Mouse (Mus musculus) urinary bladder, postnatal 10 days (tissue): ENCODE data around the gene Srsf7.

Experiments
- DNase-seq: peaks from one replicate; pipeline ENCODE4 v3.0.0; 2022; ENCODE audit warnings: low spot score

Gene Srsf7

DNA sequence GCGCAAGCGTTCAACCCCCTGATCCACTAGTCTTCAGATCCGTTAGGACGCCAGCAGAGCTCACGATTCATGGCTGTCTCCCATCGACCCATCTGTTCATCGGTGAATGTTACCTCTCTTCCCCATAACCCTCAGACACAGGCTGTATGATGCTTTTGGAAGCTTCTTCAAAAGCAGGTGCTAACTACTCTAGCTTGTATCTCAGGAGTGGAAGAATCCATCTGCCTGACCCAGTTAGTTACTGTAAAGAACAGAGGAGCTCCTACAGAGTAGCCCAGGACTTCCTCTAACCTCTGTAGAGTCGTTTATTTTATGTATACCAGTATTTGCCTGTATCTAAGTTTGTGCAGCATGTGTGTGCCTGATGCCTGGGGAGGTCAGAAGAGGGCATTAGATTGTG lies 50.2 kb downstream of the Srsf7 start:
- DNase-seq: no peak

DNA sequence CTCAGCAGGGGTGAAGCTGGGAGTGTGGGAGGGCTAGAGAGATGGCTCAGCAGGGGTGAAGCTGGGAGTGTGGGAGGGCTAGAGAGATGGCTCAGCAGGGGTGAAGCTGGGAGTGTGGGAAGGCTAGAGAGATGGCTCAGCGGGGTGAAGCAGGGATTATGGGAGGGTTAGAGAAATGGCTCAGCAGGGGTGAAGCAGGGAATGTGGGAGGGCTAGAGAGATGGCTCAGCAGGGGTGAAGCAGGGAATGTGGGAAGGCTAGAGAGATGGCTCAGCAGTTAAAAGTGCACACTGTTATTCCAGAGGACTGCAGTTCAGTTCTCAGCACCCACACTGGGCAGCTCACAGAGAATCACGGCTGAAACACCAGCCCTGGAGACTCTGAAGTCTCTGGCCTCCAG lies 53.5 kb downstream of the Srsf7 start:
- DNase-seq: no peak

DNA sequence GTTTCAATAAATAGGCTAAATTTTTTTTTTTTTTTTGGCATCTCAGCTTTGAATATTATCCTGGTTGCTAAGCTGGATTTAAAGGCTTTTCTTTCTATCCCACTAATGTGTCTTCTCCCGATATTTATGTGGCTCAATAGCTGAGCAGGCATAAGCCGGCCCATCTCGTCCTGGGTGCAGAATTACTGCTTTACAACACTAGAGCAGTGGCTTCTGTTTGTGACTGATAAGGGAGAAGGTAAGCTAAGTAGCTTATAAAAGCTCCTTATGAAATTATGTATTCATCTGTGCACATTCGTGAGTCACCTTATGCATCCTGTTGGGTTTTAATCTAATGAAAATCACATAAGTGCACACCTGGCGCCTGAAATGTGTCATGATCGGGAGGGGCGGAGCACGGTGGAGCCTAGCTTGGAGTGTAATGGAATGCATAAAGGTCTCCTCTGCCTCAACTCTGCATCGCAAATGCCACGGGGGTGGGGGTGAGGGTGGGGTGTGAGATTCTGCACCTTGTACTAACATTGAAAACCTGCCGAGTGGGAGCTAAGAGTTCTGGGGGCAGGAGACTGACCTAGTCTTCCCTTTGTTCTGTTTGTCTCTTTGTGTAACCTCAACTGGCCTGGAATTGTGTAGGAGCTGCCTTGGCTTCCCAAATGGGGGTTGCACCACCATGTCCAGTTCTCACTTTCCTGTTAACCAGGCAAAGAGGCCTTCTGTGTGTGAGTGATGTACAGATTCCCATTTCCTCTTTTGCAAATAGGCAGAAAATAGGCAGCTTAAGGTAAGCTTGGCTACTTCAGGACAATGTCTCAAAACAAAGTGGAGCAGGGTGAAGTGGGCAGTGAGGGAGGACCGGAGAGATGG lies 54.1 kb downstream of the Srsf7 start:
- no peak for DNase-seq

GRCm38 (mm10) chr17:80151353-80151752 lies 55.8 kb downstream of the Srsf7 start:
- DNase-seq: no peak
